Mouse (Mus musculus) granulocyte monocyte progenitor cell, adult 5-6 weeks (primary cell): ENCODE data around the gene Atxn2l. TPM values are rescaled to one million over a fixed set of nuclear protein-coding genes. Genes with fewer than 3 reads are reported as not detected.
"Not testable (repeated sequence)": the region's sequence is repeated elsewhere in the genome, so short reads cannot be mapped to it uniquely, and the experiment has no call there.

Experiments used
- ATAC-seq: replicated peaks from 2 replicates; pipeline ENCODE4 v1.8.0; 2016; ENCODE audit warnings: mild to moderate bottlenecking, moderate TSS enrichment, inconsistent platforms; ENCODE audit not compliant: poor library complexity, severe bottlenecking
- total RNA-seq, 2 experiments: library from RNA; stranded (forward) in 1 of 2; stranded (reverse) in 1 of 2; fragments of 200-712, 200-1000 nt in 1 of 2; fragments of >200 nt in 1 of 2; fragmentation: Nextera tagmentation in 1 of 2; gene quantifications; 2 replicates each; pipeline ENCODE4 v1.2.3; 2014 to 2017

The Atxn2l gene
- total RNA-seq, 2 experiments from 2014 or later = 27.4 to 102 TPM

DNA sequence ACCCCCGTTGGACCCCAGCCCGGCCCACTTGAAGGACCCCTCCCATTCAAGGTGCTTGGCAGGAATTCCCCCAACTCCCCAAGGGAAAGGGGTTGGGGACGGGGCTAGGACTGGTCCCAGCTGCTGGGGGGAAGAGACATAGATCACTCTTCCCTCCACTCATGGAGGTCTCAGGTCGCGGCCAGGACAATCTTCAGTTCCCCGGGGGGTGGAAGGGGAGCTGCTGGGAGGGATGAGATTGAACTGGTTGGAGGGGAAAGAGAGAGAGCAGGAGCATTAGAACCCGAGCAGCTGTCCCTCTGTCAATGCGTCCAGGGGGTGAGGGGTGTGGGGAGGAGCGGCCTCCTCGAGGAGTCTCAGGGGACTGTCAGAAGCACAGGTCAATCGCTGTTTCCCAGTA, 11.3 kb downstream of the Atxn2l start:
- ATAC-seq = no peak

DNA sequence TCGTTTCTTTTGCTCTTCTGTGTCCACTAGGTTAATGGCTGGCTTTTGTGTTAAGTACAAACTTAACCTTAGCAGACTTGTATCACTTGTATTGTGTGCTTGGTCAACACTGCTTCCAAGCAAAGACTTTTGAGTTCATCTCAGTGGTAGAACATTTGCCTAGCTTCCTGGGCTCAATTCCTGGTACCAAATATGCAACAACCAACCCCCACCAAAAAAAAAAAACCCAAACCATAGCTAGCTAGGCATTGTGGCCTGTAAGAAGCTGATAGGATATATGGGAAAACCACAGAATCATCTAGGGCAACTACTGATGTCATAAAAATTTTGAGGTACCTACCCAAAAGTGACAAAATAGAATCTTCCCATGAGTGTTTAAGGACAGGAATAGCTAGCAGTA, 12.2 kb downstream of the Atxn2l start:
- ATAC-seq = no peak

DNA sequence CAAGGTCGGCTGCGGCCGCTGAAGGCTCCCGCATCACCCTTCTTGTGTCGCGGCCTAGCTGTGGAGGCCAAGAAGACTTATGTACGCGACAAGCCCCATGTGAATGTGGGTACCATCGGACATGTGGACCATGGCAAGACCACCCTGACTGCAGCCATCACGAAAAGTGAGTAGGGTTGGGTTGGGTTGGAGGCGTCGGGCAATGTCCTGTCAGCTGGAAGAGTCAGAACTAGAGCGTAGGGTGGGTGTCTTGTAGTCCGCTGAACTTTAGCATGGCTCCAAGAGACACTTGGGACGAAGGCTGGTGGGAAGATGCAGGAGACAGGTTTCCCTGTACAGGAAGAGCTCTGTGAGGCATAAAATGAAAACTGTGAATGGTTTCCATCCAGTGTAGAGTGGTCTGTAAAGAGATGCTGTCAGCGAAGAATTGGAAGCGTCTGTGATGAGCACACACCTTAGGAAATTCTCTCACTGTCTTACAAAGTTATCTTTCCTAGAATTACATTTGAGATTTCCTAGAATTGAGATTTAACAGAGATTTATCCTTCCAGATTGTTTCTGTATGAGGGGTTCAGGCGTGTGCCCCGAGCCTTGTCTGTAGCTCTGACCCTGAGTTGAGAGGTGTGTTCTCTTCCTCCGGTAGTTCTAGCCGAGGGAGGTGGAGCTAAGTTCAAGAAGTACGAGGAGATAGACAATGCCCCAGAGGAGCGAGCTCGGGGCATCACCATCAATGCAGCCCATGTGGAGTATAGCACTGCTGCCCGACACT, 15.4 kb downstream of the Atxn2l start:
- ATAC-seq = not testable (repeated sequence)

DNA sequence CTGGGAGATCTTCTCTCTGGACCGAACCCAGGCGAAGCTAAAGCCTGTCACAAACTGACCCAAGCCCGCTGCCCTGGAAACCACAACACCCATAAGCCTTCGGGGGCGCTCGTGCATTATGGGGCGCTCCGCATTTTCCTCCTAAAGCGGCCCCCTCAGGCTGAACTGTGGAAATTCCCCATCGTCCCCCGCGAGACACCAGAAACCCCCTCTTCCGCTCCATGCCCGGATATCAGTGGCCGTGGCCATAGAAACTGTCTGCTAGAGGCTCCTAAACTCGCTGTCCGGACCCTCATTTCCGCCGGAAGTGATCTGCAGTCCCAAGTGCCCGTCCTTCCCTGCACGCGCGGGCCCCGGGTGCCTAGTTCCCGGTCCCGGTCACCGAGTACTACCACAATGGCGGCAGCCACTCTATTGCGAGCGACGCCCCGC, 16.2 kb downstream of the Atxn2l start, which contains the start of gene Tufm:
Gene Tufm (plus strand): TSS at position 310 of the 432 bp plus-strand sequence.
- peak; percentile 82 for ATAC-seq

DNA sequence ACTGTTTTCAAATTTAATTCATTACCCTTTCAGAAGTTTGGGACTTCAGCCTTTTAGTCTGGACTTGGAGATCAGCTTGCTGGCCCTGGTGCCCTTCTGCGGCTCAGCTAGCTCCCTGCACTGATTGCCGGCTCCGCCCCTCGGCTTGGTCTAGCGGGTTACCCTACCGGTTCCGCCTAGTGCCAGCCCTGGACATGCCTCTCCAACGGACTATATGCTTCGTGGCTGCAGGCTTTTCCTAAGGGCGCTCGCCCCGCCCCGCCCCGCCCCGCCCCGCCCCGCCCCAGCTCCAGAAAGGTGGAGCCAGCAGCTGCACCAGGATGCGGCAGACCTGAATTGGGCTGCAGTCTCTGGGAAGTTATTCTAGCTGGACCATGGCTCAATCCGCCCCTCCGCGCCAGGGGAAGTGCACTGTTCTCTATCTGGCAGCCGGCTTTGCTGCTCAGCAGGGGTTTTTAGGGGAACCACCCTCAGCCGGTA, 20.8 kb downstream of the Atxn2l start:
- ATAC-seq = peak; percentile 79

DNA sequence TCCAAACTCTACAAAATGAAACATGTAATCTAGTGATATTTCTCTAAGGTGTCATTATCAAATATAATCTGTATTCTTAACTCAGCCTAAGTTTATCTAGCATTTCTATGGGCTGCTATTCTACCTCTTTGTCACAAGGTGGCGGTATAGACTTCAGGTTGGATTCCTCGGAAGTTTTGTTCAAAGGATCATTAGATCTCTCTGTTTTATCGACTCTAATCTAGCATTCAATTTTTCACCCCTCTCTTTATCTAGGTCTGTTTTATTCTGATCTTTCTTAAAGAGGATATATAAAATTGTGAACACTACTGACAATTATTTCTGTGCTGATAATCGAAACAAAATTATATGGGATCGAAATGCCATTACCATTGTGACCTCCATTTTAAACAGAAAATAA, 21.5 kb downstream of the Atxn2l start:
- ATAC-seq = peak; percentile 40; the same call in 1 of the 2 replicates

DNA sequence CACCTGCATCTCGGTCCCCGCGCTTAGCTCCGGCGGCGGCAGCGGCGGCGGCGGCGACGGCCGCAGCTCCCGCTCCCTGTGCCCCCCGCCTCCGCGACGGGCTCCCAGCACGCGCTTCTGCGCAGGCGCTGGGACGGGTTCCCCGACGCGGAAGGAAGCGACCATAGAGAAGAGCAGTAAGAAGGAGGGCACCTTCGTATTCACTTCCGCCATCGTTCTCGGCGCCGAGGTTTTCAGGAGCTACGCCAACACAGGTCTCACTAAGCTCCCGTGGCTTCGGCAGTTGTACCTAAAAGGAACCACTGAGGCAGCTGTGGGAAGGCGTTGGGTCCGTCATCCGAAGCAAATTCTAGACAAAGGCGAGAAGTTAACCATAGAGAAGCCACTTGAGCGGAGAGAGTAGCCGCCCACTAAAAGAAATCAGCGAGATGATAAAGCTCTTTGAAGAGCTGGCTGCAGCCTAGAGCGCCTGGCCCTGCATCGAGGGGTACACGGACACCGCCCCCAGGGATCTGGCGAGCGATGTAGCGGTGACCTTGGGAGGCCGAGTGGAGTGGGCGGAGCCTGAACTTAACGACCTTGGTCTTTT, 28.1 kb downstream of the Atxn2l start, which contains the start of gene Sh2b1:
Gene Sh2b1 (minus strand): TSS at position 432 of the 589 bp plus-strand sequence.
- ATAC-seq = peak; percentile 58

DNA sequence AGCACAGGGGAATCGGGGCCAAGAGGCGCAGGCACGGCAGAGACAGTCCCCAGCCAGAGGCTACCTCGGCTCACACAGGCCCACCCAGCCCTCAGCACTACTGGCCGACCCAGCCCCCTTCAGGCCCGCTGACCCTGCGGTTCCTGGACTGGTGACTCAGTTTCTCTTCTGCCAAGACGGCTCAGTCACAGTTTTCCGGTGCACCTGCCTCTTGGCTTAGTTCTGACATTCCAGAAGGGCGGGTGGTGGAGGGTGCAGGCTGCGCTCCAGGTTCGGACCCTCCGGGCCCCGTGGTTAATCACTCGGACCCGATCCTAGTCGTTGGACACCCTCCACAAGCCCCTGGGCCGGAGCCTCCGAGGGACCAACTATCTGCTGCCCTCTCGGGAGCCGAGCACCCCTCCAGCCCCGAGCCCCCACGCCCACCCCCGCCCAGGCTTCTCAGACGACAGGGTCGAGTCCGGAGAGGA, 28.7 kb downstream of the Atxn2l start:
- no peak for ATAC-seq

DNA sequence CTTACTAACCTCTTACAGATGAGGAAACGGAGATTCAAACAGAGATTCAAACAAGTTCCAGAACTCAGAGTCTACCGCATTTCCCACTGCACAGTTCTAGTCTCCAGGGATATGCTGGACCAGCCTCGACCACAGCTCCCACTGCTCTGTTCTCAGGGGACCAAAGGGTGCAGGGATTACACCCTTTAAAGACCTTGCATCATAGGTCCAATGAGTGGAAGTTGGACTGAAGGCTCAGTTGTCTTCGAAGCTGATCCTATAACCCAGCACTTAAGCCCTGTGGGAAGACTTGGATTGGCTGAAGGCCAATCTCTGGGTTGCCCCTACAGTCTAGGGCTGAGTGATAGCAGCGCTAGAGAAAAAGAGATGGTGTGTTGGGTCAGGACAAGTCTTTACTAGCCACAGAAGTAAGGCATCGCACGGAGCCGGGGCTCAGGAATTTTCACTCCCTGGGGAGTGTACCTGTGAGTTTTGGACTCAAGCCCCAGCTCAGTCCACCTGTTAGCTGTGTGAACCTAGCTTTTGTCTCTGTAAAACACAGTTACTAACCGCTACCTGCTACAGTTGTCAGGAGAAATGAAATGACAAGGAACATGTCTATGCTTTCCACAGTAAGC, 29.7 kb downstream of the Atxn2l start:
- ATAC-seq = no peak

DNA sequence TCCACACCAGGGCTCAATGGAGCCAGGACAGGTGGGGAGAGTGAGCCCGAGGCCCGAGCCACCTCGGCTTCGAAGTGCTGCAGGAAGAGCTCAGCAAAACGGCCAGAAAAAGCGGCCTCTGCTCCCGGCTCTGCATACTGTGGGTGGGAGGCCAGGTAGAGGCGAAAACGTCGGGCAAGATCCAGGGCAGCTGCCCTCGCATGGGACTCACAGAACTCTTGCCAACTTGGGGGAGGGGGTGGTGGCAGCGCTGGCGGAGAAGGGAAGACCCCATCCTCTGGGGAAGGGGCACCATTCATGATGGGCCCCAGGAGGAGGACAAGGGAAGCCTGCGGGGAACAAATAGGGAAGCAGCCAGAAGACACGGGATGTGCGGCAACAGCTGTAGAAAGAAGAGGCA, 30.5 kb downstream of the Atxn2l start:
- ATAC-seq = no peak; the same call in 1 of the 2 replicates

DNA sequence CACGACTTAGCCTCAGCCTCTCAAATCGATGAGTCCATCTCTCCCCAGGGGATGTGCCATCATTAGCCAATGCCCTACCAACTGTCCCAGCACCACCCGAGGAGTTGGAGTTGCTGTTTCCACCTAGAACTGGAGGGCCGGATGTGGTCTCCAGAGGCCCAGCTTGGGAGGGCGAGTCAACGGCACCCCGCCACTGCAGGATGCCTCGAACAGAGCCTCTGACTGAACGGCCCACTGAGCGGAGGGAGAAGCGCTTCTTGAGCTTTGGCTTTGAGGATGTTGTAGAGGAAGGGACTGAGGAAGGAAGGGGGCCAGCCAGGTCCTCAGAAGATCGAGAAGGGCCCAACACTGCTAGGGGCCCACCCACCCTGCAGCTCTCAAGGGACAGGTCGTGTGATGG, 30.9 kb downstream of the Atxn2l start:
- peak; percentile 60 for ATAC-seq

DNA sequence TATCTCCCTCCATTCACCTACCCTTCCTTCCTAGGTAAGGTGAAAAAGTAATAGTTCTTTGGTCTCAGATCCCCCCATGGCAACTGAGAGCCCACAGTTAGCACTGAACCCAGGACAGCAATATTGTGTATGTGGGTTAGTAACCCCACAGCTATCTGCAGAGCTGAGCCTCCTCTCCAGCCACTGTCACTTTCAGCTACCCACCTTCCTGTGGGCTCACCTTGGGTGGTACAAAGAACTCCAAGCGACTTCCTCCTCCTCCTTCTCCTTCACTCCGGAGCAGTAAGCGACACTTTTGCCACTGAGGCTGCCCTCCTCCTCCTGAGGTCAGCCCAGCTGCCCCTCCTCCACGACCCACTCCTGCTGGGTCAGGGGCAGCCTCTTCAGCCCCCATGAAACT, 31.4 kb downstream of the Atxn2l start:
- no peak for ATAC-seq

DNA sequence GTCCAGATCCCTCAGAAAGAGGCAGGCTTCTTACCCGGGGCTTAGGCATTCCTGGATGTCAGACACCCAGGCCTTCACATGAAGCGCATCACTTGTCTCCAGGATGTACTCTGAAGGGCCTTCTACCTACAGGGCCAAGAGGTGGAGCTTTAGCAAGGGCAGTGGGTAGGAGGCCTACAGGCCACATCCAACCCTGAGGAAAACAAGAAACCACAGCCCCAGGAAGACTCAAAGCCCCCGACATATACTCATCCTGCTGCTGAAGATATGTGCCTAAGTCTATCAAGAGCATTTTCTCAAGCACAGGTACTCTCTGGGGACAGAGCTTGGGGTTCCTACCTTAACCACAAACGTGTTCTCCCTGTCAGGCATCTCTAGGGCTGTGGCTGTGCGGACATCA, 31.9 kb downstream of the Atxn2l start:
- no peak for ATAC-seq

DNA sequence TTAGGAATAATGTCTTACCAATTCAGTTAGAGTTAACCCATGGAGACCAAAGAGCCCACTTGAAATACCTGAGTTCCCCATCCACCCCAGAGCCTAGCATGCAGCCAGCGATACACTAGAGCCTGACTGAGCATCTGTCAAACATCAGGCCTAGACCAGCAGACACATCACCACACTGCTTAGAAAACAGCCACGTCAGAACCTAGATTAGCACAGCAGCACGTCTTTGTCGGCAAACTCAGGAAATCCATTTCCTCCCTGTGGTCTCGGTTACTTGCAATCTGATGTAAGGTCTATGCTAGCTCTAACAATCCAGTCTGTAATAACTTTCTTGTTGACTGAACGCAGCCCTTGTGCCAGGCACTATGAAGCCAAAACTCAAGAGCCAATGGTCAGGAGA, 33.2 kb downstream of the Atxn2l start:
- peak; percentile 53 for ATAC-seq

DNA sequence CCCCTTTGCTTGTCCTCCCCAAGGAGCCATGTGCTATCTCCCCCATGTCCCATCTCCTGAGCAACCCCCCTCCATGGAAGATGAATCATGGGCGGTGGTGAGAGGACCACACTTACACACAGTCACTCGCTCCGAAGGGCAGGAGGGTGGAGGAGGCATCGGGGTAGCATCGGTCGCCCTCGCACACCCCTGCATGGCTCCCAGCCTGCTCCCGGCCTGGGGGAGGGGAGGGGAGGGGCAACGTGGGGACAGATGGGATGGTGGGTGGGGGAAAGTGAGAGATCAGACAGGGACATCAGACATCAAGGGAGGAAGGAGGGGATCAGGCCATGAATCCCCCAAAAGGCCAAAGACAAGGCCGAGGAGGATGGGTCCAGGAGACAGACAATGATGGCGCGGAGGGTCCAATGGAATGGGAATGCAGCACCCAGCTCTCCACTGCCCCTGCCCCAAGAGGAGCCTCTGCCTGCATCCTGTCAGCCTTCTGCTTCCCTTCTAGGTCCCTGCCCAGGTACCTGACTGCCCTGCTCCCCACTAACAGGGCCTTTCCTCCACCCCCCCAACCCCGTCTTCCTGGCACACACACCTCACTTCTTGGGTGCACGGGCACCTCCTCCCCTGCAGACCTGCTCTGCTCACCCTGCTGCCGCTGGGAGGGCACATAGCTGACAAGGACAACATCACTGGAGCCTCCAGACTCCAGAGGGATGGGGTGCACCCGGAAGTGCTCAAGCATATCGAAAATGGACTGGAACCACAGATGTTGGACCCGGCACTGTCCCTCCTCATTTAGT, 35.2 kb downstream of the Atxn2l start:
- no peak for ATAC-seq

DNA sequence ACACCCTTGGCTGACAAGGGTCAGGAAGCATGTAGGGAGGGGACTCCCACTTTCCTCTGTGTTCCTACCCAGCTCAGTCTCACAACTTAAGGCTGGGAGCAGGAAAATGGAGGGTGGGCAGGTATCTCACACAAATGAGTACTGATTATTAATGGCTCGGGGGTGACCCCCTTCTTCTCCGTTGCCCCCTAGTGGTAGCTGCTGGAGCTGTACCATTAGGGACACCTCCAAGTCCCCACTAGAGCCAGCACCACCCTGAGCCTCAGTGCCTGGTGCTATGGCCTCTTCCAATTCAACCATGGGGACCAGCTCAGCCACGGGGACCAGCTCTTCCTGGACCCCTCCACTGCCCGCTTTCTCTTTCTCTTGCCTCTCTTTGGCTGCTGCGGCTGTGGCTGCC, 36.0 kb downstream of the Atxn2l start:
- peak; percentile 28; the same call in 1 of the 2 replicates for ATAC-seq

DNA sequence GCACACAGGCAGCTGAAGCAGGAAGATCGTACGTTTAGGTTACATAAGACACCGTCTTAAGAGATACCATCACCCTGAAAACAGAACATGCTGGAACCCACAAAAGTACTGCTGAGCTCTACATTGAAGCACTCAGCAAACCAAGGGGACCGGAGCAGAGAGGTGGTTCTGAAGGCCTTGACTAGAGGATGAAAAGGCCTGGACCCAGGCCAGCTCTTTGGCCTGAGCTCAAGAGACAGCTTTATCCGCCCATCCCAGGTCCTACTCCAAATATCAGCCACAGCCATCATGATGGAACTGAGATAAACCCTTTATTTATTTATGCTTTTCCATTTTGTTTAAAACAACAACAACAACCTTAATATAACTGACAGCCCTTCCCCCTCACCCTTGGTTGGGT, 36.5 kb downstream of the Atxn2l start:
- no peak for ATAC-seq

DNA sequence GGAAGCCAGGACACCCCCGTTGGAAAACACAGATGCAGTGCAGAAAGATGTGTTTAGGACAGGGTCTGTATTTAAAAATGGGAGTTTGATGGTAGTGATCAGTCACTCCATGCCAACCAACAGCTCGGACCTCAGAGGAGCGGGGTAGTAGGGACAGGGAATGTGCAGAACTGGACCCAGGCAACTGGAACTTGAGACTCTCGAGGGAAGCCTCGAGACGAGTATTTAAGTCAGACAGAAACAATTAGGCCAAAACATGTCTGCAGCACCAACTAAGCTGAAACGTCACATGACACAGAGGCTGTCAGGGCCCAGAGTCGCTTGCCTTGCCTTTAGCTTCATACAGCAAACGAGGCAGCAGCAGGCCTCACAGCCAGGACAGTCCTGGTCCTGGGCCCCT, 37.1 kb downstream of the Atxn2l start:
- ATAC-seq = no peak

DNA sequence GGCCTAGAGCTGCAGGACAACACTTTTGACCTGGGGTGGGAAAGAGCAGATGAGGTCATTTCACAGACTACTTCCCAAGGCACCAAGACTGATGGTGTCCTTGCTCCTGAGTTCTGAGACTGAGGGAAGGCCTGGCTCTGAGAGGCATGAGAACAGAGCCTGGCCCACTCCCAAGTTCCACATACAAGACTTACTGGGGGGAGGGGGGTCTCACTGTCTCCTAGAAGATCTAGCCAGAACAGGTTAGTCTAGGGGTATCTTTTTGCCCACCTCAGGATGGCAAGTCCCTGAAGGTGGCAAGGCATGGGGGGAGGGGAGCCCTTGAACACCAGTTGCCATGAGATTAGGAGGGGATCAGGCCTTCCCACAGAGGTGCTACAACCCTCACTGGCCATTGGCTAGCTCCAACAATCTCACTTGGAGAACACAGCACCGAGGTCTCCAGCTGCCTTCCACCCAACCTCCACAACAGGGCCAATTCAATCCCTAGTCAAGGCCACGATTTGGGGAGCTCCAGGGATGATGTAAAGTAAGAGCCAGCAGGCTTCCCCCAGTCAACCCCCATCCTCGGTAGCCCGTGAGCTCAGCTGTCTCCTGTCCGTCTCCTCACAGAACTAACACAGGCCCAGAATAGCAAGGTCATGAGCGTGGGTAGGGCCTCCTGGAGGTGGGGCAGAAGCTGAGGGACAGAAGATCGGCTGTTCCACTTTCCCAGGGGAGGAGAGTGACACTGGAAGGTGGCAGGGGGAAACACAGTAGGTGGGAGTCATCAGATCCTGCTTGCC, 37.8 kb downstream of the Atxn2l start:
- no peak for ATAC-seq

DNA sequence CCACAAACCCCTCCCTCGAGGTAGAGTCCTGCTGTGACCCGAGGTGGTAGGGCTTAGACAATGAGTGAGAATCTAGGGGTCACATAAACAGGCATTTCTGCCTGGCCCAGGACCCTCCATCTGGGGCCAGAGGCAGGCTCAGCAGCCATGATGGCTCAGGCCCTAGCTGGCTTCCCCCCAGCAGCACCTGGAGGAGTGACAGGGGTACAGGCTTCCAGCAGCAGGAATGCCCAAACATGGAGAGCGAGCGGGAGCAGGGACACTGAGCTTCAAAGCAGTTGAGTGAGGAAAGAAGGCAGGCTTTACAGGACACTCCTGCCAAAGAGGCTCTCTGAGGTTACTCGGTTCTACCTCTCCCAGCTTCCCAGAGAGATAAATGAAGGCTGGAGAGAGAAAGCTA, 38.4 kb downstream of the Atxn2l start:
- no peak for ATAC-seq
